Mouse (Mus musculus): Measurements from ENCODE around the gene Mif.
A peak's percentile ranks its signal among the peaks of the same experiment; 100 is the strongest.
"Not testable (repeated sequence)": the region's sequence is repeated elsewhere in the genome, so short reads cannot be mapped to it uniquely, and the experiment has no call there.

The Mif gene

DNA sequence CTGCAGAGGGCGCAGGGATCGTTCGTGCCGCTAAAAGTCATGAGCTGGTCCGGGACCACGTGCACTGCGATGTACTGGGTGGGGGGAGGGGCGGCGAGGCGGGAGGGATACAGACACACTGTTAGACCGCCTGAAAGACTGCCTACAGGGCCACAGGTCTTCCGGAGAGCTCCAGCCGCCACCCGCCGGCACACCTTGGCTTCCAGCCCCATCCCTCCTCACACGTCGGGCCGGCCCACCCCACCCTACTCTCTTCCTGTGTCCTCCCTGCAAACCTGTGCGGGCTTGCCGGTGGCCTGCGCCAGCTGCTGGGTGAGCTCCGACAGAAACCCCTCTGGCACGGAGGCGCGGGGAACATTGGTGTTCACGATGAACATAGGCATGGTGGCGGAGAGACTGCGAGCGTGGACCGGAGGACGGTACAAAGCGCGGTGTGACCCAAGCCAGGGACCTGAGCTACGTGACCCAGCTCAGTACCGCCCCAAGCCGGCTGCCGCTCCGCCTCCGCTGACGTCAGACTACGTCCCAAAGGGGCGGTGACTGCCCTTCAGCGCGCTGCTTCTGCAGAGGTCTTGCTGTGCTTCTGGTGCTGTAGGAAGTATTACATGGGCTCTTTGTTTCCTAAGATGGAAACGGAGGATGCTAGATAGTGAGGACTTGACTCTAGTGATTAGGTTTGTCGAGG lies at the start of gene Mif:
Gene Mif (minus strand): TSS at position 455 of the 685 bp plus-strand sequence.
- DNase-seq = peak; percentile 89

DNA sequence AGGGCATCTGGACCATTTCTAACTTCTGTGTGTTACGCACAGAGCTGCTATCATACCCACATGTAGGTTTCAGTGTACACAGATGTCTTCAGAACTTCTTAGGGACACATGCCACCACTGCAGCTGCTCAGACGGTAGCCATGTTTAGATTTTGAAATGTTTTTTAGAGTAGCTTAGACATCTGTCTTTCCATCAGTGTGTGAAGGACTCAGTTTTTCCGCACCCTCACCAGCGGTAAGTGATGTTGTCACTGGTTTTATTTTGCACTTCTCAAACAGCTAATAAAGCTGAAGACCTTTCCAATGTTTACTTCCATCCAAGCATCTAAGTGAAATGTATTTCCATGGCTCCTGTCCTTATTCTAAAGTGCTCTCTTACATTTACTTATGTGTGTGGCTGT lies 46.8 kb upstream of the Mif start:
- no peak for DNase-seq

DNA sequence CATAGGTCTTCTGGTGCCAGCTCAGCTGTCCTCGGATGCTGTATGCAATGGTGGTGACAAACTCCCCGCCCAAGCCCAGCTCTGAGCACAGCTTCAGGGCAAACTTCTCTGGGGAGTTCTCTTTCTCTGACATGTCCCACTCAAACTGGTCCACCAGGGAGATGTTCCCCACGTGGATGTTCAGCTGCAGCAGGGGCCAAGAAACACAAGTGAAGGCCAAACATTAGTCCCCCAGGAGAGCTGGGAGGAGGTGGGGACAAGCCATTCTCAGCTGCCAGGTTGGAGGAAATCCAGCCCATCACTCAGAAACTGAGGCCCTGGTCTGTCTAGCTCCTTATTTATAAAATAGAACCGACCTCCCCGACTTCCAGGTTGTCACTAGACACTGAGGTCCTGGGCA lies 44.4 kb upstream of the Mif start:
- no peak for DNase-seq

DNA sequence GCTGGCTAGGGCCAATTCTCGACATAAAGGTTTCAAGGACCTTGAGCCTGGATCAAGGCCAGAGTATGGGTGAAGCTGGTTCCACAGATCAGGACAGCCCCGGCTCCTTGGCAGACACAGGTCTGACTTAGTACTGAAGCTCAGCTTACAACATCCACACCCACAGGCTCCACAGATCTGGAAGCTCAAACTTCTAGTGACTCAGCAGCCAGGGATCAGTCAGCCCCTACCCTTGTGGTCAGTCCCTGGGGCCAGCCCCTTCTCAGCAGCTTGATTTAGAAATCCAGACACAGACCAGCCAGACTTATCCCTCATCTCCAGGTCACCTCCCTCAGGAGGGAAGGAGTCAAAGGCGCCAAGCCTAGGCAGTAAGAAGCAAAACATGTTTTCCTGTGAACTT lies 38.8 kb upstream of the Mif start:
- peak; percentile 71 for DNase-seq

DNA sequence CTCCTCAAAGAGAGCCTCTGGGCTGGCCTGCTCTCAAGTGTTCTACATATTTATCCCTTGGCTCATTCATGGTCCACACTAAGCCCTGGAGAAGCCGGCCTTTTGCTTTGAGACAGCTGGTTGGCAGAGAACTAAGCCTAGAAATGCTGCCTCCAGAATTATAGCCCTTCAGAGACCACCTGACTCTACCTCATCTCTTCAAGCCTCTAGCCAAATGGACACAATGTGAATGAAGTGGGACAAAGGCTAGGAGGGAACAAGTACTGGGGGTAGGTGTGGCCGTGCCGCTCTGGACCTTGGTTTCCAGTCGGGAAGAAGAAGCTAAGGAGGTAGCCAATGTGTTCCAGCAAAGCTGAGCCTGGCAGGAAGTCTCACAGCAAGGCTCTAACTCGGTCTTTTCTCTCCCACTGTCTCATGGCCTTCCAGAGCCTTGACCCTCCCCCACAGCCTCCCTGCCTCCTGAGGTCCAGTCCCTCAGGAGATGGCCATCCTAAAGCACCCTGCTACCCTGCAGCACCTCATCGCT lies 38.1 kb upstream of the Mif start:
- DNase-seq = no peak

DNA sequence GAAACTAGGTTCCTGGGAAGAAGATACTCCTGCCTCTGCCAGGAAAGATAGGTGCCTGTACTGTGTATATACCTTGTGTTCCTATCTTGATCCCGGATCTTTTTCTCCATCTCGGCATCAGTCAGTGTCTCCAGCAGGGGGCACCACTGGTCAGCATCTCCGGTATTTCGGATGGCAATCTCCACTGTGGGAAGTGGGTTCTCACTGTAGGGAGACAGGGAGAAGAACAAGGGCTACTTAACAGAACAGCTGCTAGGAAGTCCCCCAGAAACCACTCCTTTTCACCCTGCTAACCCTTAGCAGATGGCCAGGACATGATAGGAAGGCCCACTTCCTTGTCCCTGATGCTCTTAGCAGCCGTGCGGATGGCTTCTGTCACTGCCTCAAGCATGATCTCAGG lies 37.3 kb upstream of the Mif start:
- DNase-seq = peak; percentile 91

DNA sequence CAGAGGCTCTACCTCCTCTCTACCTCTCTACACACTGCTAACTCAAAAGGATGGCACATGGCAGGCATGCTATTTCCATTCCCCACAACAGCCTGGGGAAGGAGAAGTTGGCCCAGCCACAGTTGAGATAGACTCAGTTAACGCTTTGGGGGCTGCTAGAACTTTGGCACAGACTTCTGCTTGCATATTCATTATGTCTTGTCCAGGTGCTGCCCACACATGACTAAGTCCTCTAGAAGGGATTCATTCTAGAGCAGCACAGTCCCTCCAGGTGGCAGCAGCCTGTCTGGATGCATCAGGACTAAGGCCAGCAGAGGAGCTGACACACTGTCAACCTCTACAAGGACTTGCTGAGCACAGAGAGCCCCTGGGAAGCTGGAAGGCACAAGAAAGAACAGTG lies 36.2 kb upstream of the Mif start:
- no peak for DNase-seq

DNA sequence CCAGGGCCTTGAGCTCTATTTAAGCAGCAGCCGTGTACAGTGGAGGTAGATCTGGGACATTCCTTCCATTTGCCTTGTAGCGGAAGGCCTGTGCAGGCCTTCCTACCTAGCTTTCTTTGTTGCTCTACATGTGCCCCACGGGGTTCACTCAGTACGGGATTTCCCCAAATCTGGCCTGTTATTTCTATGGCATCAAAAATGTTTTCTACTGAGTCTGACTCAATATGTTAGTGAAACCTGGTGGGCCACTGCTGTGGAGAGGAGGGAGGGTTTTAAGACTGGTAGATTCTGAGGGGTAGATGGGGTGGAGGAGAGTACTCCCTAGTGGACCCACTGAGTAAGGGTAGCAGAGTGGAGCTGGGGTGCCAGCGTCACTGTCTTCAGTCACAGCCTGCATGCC lies 35.7 kb upstream of the Mif start:
- no peak for DNase-seq

DNA sequence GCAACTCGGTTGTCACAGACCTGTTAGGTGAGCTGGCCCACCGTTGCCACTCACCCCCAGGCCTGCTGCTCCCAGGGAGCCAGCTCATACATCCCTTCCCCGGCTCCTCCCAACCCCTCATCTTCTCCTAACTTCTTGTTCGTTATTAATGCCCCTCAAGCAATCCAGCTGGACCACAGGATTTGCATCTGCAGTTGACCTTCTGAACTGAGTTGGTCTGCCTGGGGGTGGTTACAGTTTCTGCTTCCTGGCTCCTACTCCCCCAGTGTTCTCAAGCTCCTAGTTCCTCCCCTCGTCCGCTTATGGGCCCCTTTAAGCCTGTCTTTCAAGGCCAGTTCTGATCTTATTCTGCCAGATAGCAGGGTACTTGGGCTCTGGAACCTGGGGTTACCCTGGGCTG lies 34.6 kb upstream of the Mif start:
- no peak for DNase-seq

DNA sequence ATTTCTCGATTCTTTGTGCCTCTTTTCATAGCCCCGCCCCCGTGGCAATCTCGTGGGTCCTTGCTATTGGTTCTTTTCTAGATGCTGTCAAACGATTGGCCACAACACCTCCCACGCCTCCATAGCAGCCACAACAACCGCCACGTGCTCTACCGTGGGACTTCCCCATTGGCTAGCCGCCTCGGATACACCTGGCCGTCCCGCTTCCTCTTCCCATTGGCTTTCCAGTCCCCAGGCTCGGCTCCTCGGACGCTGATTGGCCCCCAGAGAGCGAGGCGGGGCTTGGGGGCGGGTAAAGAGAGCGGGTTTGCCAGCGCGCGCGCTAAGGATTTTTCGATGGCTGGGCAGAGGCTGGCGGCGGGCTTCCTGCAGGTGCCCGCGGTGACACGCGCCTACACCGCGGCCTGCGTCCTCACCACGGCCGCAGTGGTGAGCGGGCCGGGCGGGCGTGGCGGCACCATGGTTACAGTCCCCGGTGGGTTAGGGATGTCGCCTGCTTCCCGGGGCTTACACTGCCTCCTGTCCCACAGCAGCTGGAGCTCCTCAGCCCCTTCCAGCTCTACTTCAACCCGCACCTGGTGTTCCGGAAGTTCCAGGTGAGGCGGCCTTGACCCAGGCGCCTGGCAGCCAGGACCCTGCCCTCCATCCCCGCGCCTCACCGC lies 33.2 kb upstream of the Mif start, which contains the start of gene Derl3:
Gene Derl3 (plus strand): TSS at position 325 of the 662 bp plus-strand sequence.
- peak; percentile 97 for DNase-seq

DNA sequence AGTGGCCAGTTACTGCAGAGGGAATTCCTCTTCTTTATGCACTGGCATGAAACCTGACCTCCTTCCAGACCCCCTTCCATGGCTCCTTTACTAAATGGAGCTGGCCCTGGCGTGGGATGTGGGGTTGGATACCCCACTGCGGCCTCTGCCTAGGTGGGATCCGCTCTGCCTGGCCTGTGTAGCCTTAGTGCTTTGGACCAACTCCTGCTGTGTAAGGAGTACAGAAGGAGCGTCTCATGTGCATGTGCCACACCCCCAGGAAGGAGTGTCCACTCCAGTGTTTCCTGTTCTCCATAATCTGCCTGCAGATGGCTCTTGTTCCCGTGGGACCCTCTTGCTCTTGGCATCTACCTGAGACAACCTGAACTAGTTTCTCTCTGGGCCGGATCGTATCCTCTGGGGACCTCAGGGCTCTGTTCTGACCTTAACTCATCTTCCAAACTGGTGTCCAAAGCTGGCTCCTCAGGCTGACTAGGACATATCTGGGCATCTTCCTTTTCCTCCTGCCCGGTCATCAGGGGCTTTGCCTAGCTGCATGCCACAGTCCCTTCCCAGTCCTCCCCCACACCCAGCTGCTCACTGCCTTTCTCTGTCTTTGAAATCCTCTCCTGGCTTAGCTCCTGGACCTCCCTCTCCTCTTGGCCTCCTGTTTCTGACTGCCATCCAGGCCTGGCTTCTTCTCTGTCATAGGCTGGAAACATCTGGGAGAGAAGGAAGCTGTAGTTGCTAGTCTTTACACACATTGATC lies 29.5 kb upstream of the Mif start:
- no peak for DNase-seq

DNA sequence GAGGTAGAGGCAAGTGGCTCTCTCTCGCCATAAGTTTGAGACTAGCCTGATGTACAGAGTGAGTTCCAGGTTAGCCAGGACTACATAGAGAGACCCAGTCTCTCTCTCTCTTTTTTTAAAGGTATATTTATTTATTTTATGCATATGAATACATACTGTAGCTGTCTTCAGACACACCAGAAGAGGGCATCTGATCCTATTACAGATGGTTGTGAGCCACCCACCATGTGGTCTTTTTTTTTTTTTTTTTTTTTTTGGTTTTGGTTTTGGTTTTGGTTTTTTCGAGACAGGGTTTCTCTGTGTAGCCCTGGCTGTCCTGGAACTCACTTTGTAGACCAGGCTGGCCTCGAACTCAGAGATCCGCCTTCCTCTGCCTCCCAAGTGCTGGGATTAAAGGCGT lies 27.5 kb upstream of the Mif start:
- DNase-seq = not testable (repeated sequence)

DNA sequence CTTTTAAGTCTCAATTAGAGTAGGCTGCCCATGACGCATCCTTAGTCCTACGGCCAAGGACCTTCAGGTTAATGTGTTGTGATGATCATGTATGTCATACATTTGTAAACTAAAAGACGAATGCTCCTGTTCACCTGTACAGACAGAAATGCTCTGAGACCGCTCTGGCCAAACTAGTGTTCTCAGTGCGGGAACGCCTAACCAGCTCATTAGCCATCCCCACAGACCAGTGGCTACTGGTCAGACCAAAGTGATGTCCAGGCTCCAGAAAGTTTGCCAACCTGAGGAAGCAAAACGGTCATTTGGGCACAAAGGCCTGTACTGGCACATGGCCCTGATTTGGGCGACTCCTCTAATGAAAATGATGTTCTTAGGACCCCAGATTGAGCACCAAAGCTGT lies 24.7 kb upstream of the Mif start:
- DNase-seq = no peak

DNA sequence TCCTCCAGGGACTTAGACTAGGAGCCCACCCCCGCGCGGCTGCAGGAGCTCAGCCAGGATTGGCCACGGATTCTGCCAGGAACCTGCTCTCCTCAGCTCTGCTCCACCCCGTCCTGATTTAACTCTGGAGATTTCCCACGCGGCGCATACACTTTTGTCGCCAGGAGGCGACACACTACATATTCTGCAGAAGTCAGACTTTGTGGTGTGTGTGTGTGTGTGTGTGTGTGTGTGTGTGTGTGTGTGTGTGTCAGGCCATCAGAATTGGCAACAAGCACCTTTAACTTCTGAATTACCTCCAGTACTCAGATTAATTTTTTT lies 23.2 kb upstream of the Mif start:
- DNase-seq = peak; percentile 93

DNA sequence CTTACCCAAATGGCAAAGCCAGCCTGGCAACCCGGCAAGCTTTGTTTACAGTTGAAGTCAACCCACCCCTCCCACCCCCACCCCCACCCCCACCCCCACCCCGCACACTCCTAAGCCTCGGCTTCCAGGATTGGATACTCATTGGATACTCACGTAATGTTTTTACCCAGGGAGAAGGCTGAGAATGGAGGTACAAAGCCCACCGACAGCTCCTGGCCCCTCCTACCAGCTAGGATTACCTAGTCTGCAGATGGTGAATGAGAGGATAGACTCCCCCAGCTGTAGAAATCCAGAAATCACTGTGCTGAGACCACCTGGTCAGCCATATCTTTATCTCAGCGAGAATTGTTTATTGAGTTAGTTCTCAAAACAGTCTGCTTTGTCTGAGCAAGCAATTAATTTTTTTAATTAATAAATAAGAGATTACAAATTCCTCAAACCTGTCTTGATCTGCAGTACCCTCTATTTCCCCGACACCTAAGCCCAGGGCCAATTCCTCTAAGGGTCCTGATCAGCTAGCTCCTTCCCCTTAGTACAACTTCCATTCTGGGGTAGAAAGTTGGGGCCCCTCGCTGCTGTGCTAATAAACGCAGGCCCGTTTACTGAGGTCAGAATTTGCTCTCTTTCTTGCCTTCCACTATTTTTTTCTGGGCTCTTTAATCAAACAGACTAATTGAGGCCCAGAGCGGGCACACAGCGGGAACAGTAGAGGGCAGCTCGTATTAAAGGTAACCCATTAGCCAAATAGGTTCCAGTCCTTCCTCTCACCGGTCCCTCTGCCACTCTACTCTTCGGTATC lies 22.6 kb upstream of the Mif start:
- DNase-seq = no peak

DNA sequence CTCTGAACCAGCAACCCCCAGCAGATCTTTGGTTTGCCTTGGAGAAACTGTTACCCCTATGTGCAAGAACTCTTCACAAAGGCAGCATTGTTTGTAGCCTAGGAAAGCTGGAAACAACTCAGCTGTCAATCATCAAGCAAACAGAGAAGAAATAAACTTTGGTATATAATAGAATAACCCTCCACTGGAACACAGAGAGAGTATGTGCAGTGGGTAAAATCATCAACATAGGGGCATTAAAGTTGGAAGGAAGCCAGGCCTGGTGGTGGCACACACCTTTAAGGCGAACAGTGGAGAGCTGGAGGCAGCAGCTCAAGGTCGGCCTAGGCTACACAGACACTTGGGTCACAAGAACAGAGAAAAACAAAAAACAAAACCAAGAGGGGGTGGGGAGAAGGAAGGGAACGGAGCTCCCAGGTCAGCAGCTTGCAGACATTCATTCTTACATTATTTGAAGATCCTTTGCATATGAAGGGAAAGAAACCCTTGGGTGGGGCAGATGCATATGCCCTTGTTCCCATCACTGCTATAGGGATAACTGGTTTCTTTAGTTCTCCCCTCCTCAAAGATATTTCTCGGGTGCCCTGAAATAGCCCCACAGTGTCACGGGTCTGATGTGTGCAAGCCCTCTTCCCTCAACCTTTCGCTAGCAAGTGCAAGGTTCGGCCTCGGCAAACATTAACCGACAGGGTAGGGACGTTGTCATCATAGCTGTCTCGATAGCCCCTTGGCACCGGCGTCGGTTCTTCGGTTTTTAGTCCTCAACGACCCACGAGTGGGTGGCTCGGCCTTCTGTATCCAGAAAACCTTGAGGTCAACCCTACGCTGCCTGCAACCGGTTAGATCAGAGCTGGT lies 21.8 kb upstream of the Mif start:
- no peak for DNase-seq

DNA sequence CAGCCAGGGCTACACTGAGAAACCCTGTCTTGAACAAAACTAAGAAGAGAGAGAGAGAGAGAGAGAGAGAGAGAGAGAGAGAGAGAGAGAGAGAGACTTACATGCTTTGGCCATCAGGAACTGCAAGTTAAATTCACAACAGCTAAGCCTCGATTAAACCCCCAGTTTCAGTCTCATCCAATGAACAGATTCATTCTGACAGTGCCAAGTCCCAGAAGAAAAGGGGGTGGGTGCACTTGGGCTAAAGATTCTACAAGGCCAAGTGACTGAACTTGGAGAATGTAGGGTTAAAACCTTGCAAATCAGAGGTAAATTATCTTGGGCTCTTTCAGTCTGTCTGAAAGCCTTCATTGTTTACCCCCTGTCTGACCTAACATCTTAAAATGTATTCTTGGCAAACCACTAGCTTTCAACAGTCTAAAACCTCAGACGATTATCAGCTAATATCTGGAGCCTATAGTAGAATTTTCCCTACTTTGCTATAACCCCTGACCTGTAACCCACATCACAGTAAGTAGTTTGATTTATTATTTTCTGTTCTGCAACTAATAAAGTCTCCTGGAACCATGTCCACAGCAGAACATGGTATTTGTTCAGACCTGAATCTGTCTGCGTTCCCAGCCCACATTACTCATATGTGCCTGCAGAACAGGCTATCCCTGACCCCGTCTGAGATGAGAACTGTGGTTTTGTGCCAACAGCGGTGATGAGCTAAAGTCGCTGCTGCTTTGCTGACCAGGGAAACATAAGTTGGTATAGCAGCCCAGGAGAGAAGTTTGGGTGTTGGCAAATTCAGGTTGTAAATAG lies 20.9 kb upstream of the Mif start:
- DNase-seq = no peak

DNA sequence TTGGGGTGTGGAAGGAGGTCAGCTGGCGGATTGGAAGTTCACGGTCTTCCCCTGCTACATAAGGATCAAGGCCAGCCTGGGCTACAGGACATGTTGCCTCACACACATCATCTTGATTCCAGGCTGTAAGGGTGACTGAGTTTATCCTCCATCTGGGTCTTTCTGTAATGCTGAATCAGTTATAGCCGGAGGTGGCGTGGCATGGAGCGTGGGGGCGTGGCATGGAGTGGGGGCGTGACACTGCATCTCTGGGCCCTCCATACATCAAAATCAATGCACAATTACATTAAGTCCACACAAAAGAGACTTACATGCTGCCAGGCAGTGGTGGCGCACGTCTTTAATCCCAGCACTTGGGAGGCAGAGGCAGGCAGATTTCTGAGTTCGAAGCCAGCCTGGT lies 20.3 kb upstream of the Mif start:
- DNase-seq = no peak

DNA sequence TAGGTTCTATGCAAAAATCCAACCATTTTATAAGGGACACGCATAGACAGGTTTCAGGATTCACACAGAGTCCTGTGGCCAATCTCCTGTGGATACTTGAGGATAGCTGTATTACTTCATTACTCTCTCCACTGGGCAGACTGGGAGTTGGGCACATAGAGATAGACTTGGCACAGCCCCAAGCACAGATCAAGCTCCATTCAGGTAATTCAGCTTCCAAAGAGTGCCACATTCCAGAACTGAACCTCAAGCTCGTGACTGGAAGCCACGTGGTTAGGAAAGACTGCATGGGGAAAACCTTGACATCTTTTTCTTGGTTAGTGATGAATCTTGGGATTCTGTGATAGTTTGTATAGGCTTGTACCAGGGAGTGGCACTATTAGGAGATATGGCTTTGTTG lies 18.8 kb upstream of the Mif start:
- peak; percentile 30 for DNase-seq

DNA sequence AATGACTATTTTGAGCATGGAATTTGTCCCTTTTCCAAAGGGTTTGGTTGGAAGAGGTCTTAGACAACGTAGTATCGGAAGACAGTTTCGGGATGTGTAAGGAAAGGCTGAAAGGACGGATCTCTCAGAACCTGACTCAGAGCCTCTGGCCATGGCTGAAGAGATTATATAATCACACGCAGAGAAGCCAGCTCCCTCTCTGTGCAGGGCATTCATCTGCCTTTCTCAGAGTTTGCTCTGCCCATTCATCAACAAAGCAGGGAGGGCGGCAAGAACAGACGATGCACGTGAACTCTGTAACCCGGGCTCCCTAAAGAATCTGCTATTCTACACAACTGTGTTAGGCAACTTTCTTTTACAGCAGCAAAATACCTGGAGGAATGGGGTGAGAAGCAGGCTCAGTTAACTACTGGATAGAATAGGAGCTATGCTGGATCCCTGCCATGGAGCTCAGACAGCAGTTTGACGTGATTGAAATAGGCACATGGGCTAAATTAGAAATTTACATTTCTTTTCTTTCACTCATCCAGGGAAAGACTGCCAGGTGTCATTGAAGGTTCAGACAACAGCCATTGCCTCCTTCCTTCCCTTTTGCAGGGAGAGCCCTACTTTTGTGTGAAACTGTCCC lies 13.6 kb upstream of the Mif start:
- DNase-seq = no peak
